Mouse (Mus musculus) forebrain, embryonic 15.5 days (tissue): ENCODE results near the gene Hgf. TPM values are rescaled to one million over a fixed set of nuclear protein-coding genes. Genes with fewer than 3 reads are reported as not detected.

ENCODE experiments used
- ATAC-seq: fragments of 200-750 bp; cut with Nextera tagmentation; replicated peaks from 2 replicates; pipeline ENCODE4 v1.8.0; 2017; ENCODE audit warnings: mild to moderate bottlenecking, moderate TSS enrichment, moderate library complexity
- H3K27ac ChIP-seq: fragments of 300-500 bp; sonication (generic); replicated peaks from 2 replicates; pipeline ENCODE4 v1.5.1; 2015; ENCODE audit warnings: mild to moderate bottlenecking, inconsistent platforms
- H3K27me3 ChIP-seq: fragments of 300-500 bp; sonication (generic); 2 replicates; pipeline ENCODE4 v1.6.1; 2015; ENCODE audit warnings: inconsistent platforms
- H3K36me3 ChIP-seq: fragments of 300-500 bp; sonication (generic); 2 replicates; pipeline ENCODE4 v1.6.1; 2015; ENCODE audit warnings: mild to moderate bottlenecking, inconsistent platforms
- H3K4me1 ChIP-seq: fragments of 300-500 bp; sonication (generic); 2 replicates; pipeline ENCODE4 v1.6.1; 2015; ENCODE audit warnings: inconsistent platforms
- H3K4me2 ChIP-seq: fragments of 300-500 bp; sonication (generic); replicated peaks from 2 replicates; pipeline ENCODE4 v1.6.1; 2015; ENCODE audit warnings: mild to moderate bottlenecking, inconsistent platforms
- H3K4me3 ChIP-seq: fragments of 300-500 bp; sonication (generic); 2 replicates; pipeline ENCODE4 v1.5.1; 2015; ENCODE audit warnings: mild to moderate bottlenecking, inconsistent platforms
- H3K9ac ChIP-seq: fragments of 300-500 bp; sonication (generic); replicated peaks from 2 replicates; pipeline ENCODE4 v1.6.1; 2015; ENCODE audit warnings: mild to moderate bottlenecking, inconsistent platforms
- H3K9me3 ChIP-seq: fragments of 300-500 bp; sonication (generic); 2 replicates; pipeline ENCODE4 v1.6.1; 2016; ENCODE audit warnings: inconsistent platforms
- WGBS: fragments of 180-500 bp; shearing (Covaris S2); methylation state at CpG from one replicate; pipeline ENCODE4 v1.1.7; 2015; ENCODE audit warnings: mixed read lengths; 5-methylcytosine and 5-hydroxymethylcytosine counted together
- polyA plus RNA-seq: library from polyadenylated mRNA; unstranded; fragments of >200 nt; fragmentation: Nextera tagmentation; extraction: Ambion mirVana; gene quantifications from 2 replicates; pipeline ENCODE4 v1.2.1, GENCODE M21; 2015

The Hgf gene
- 0.78 and 1.4 TPM in 2 replicates for polyA plus RNA-seq

DNA sequence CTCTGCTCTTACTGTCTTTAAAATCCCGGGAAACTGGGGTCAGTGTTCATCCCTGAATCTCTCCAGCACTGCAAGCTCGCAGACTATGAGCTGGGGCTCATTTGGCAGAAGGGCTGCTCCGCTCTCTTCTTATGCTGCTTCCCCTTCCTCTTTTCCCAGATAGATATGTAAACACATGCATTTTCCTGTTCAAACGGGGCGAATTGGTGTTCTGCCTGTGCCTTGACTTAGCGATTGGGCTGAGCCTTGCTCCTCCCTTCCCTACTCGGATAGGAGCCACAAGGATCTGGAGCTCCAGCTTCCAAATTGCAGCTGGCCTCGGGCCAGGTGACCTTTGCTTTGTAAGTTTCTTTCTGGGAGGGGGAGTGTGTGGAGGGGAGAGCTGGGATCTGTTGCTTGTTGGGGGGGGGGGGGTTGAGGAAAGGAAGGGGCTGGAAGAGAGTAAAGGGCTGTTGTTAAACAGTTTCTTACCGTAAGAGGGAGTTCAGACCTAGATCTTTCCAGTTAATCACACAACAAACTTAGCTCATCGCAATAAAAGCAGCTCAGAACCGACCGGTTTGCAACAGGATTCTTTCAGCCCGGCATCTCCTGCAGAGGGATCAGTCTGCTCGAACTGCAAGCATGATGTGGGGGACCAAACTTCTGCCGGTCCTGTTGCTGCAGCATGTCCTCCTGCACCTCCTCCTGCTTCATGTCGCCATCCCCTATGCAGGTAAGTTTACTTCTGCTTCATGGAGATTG is at the start of gene Hgf:
Gene Hgf, plus strand, starts transcription at position 192 of the 744 bp plus-strand sequence.
- ATAC-seq = peak; percentile 81
- peak within 1 kb of the TSS; percentile 24; the same call in 1 of the 2 replicates for H3K9ac ChIP-seq
- H3K9me3 ChIP-seq = no peaks in the 10 kb centered on the region
- peaks cover 10% of the 10 kb centered on the region; the same call in 1 of the 2 replicates for H3K4me1 ChIP-seq
- H3K27me3 ChIP-seq = no peaks in the 10 kb centered on the region
- 6% methylated on average over 16 of the region's 16 CpGs for WGBS
- H3K27ac ChIP-seq = no peak within 1 kb of the TSS
- no peaks in the 10 kb centered on the region for H3K36me3 ChIP-seq
- H3K4me3 ChIP-seq = peak within 1 kb of the TSS; percentile 30
- H3K4me2 ChIP-seq = peak within 1 kb of the TSS; percentile 42

- ATAC-seq = peak; percentile 58; the same call in 1 of the 2 replicates
- 69% methylated on average over 4 of the region's 4 CpGs for WGBS
- H3K9ac ChIP-seq = no peak overlapping the region
Measured at GRCm38 (mm10) chr5:16506702-16507350, 46.5 kb upstream of the Hgf start.

DNA sequence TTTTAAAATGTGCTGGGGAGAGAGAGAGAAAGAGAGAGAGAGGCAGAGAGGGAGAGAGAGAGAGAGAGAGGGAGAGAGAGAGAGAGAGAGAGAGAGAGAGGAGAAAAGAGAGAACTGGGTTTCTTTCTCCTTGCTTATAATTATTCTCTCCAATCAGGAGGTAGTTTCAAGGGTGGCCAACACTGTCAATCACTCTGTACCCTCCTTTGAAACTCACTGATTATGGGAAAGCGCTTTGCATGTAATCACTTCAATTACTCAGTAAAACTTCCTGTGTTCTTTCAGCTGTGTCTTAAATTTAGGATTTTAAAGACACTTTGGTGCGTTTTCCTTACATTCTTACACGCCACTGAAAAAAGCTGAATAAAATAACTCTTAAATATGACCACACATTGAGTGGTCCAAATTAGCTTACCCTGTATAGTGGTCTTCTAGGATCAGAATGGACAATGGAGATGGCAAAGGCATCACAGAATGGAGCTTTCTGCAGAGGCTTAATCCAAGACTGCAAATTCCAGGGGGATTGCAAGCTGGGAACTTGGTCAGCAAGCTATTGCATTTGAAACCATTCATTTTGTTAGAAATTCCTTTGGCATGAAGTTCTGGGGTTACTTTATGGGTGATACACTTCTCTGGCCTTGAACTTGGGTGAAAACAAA is 21.5 kb upstream of the Hgf start:
- WGBS = 34% methylated on average over 3 of the region's 3 CpGs
- peak; percentile 89 for ATAC-seq
- Histone ChIP-seq H3K9me3 (no peaks in the 10 kb centered on the region), H3K4me2 (no peak overlapping the region), H3K36me3 (no peaks in the 10 kb centered on the region), H3K4me3 (no peak overlapping the region), H3K4me1 (no peaks in the 10 kb centered on the region), H3K9ac (no peak overlapping the region), H3K27me3 (no peaks in the 10 kb centered on the region), H3K27ac (no peak overlapping the region)

More at GRCm38 (mm10) chr5:16506702-16507350, 46.5 kb upstream of the Hgf start:
- H3K27ac ChIP-seq = no peak overlapping the region
- no peaks in the 10 kb centered on the region for H3K4me1 ChIP-seq
- H3K4me2 ChIP-seq = no peak overlapping the region
- no peak overlapping the region for H3K4me3 ChIP-seq
- no peaks in the 10 kb centered on the region for H3K9me3 ChIP-seq
- H3K27me3 ChIP-seq = no peaks in the 10 kb centered on the region
- no peaks in the 10 kb centered on the region for H3K36me3 ChIP-seq

GRCm38 (mm10) chr5:16538067-16538466 is 15.2 kb upstream of the Hgf start:
- 85% methylated on average over 2 of the region's 2 CpGs for WGBS
- no peak for ATAC-seq

DNA sequence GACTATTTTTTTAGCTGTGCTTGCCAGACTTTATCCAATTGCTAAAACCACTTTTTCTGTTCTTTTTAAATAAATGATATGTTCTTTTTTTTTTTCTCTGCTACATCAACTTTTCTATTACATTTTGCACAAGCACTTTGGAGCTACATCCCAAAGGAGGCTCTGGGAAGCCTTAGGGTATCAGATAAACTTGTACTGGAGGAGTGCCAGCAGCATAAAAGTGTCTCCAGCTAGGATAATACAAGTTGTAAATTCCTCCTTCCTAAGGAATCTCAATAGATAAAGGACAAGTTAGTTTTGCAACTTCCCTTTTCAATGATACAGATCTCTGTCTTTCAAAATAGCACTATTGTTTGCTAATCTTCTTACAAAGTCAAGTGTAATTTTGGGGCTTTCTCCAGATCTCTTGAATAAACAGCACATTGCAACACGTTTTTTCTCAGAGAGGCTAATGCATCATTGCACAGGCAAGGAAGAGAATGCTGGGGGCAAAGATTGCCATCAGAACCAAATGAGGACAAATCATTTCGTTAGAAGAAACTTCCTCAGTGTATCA is 11.7 kb upstream of the Hgf start:
- H3K36me3 ChIP-seq = no peaks in the 10 kb centered on the region

More at GRCm38 (mm10) chr5:16538067-16538466, 15.2 kb upstream of the Hgf start:
- Histone ChIP-seq H3K9me3 (no peaks in the 10 kb centered on the region), H3K9ac (no peak overlapping the region), H3K36me3 (no peaks in the 10 kb centered on the region), H3K4me3 (no peak overlapping the region), H3K4me2 (no peak overlapping the region), H3K27me3 (no peaks in the 10 kb centered on the region), H3K27ac (no peak overlapping the region), H3K4me1 (no peaks in the 10 kb centered on the region)

DNA sequence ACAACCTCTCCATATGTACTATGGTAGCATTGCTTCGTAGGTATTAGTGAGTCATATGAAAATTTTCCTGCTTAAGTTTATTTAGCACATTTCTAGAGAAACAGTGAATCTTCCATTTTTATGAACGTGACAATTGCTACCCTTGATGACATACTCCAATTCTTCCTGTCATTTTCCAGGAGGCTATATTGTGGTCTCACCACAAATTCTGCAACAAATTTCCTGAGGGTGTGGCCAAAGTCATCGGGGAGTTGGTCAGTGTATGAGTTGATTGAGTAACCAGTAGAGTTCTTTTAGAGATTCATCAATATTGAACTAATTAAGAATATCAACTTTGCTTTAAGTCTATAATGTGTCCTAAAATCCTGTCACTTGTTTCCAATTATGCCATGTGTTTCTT is 5.8 kb upstream of the Hgf start:
- Histone ChIP-seq H3K27me3 (no peaks in the 10 kb centered on the region), H3K9ac (no peak overlapping the region), H3K9me3 (no peaks in the 10 kb centered on the region), H3K27ac (no peak overlapping the region), H3K4me1 (no peaks in the 10 kb centered on the region), H3K36me3 (no peaks in the 10 kb centered on the region), H3K4me3 (no peak overlapping the region), H3K4me2 (no peak overlapping the region)
- no peak for ATAC-seq
- 91% methylated on average over 3 of the region's 3 CpGs for WGBS

More for the DNA sequence above, 11.7 kb upstream of the Hgf start:
- H3K4me2 ChIP-seq = no peak overlapping the region
- H3K9me3 ChIP-seq = no peaks in the 10 kb centered on the region
- H3K9ac ChIP-seq = no peak overlapping the region
- H3K4me3 ChIP-seq = no peak overlapping the region
- H3K4me1 ChIP-seq = no peaks in the 10 kb centered on the region
- ATAC-seq = no peak
- WGBS = 29% methylated on average over 2 of the region's 2 CpGs
- no peak overlapping the region for H3K27ac ChIP-seq
- no peaks in the 10 kb centered on the region for H3K27me3 ChIP-seq

GRCm38 (mm10) chr5:16552647-16553046 is 648 bp upstream of the Hgf start:
- 65% methylated on average over 4 of the region's 4 CpGs for WGBS
- no peak for ATAC-seq
- no peak overlapping the region for H3K27ac ChIP-seq

GRCm38 (mm10) chr5:16560247-16560646 is 7.0 kb downstream of the Hgf start:
- Histone ChIP-seq H3K9me3 (no peaks in the 10 kb centered on the region), H3K4me1 (no peaks in the 10 kb centered on the region), H3K9ac (no peak overlapping the region), H3K27ac (no peak overlapping the region), H3K4me3 (no peak overlapping the region), H3K36me3 (no peaks in the 10 kb centered on the region), H3K27me3 (no peaks in the 10 kb centered on the region), H3K4me2 (no peak overlapping the region)
- no peak for ATAC-seq
- WGBS = 82% methylated on average over 3 of the region's 3 CpGs

More at GRCm38 (mm10) chr5:16552647-16553046, 648 bp upstream of the Hgf start:
- peaks cover 10% of the 10 kb centered on the region; the same call in 1 of the 2 replicates for H3K4me1 ChIP-seq
- H3K4me3 ChIP-seq = no peak overlapping the region
- no peaks in the 10 kb centered on the region for H3K27me3 ChIP-seq
- no peak overlapping the region for H3K9ac ChIP-seq
- no peaks in the 10 kb centered on the region for H3K9me3 ChIP-seq
- H3K4me2 ChIP-seq = no peak overlapping the region
- H3K36me3 ChIP-seq = no peaks in the 10 kb centered on the region

GRCm38 (mm10) chr5:16568997-16569396 is 15.7 kb downstream of the Hgf start:
- Histone ChIP-seq H3K36me3 (no peaks in the 10 kb centered on the region), H3K27ac (no peak overlapping the region), H3K4me3 (no peak overlapping the region), H3K9ac (no peak overlapping the region), H3K27me3 (no peaks in the 10 kb centered on the region), H3K9me3 (no peaks in the 10 kb centered on the region), H3K4me2 (no peak overlapping the region), H3K4me1 (no peaks in the 10 kb centered on the region)
- ATAC-seq = no peak
- 80% methylated on average over 4 of the region's 4 CpGs for WGBS

DNA sequence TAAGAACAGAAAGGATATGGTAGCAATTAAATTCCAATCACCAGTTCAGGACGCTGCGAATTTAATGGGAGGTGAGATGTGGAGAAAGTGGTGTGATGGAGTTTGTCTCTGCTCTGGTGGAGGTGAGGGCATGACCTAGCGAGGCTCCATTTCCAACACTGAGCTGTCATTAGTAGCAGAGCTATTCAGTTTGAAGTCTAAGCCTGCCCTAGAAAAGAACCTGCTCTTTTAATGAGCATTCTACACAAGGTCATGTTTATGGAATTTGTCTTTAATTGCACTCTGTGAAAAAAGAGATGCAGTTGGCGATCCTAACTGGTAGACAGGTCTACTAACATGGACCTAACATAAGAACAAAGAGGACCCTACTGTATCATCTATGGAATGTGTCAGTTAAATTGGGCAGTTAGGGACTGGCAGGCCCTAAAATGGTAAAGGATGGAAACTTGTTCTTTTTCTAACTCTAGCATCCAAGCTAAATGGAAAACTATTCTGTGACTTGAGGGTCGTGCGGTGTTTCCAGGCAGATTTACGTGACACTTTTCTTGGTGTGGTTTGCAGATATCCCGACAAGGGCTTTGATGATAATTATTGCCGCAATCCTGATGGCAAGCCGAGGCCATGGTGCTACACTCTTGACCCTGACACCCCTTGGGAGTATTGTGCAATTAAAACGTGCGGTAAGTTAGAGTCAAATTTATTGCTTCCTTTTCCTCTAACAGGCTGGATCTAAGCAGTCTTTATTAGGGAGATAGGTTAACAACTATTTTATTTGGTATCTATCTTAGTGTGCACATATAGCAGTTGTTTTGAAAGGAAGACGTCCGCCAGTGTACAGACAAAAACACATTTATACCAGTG is 24.8 kb downstream of the Hgf start:
- Histone ChIP-seq H3K4me3 (no peak overlapping the region), H3K9me3 (no peaks in the 10 kb centered on the region), H3K4me1 (no peaks in the 10 kb centered on the region), H3K27me3 (no peaks in the 10 kb centered on the region), H3K27ac (no peak overlapping the region), H3K9ac (no peak overlapping the region), H3K4me2 (no peak overlapping the region), H3K36me3 (no peaks in the 10 kb centered on the region)
- 71% methylated on average over 14 of the region's 14 CpGs for WGBS
- ATAC-seq = no peak

- Histone ChIP-seq H3K36me3 (no peaks in the 10 kb centered on the region), H3K4me2 (no peak overlapping the region), H3K9me3 (no peaks in the 10 kb centered on the region), H3K4me3 (no peak overlapping the region), H3K4me1 (no peaks in the 10 kb centered on the region), H3K27me3 (no peaks in the 10 kb centered on the region), H3K9ac (no peak overlapping the region), H3K27ac (no peak overlapping the region)
- no peak for ATAC-seq
- WGBS = 79% methylated on average over 4 of the region's 4 CpGs
Measured at GRCm38 (mm10) chr5:16595699-16596098, 42.4 kb downstream of the Hgf start.
